Mouse (Mus musculus): ENCODE results near the gene 4930572O03Rik. TPM values are rescaled to one million over a fixed set of nuclear protein-coding genes. Genes with fewer than 3 reads are reported as not detected.
A peak's percentile ranks its signal among the peaks of the same experiment; 100 is the strongest.
"Not testable (repeated sequence)": the region's sequence is repeated elsewhere in the genome, so short reads cannot be mapped to it uniquely, and the experiment has no call there.

Gene 4930572O03Rik
- not detected in 2 replicates for polyA plus RNA-seq (2015; fragmentation: Nextera tagmentation; extraction: Ambion mirVana)

DNA sequence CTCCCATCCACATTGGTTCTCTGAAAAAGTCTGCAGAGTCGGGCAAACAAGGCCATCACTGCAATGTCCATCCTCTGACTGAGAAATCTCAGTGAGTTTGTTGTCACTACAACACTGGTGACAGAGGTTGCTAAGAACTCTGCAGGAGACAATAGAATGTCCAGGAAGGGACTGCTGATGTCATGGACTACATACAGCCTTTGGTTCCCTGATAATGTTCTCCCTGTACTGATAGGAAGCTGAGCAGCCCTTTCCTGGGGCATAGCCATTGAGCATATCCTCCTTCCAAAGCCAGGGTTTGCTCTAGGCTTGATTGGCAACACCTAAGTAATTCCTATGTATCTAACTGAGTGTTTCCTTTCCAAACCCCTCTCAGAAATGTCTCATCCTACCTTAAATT, at the start of gene 4930572O03Rik:
Gene 4930572O03Rik (minus strand): TSS at position 101 of the 400 bp plus-strand sequence.
- H3K36me3 ChIP-seq; ATAC-seq (ENCODE audit: extremely low read depth, insufficient number of reproducible peaks, low FRiP score, low TSS enrichment); H3K27me3 ChIP-seq (replicated peaks); H3K27ac ChIP-seq (replicated peaks); H3K4me3 ChIP-seq; H3K9ac ChIP-seq; H3K4me2 ChIP-seq; H3K9me3 ChIP-seq; H3K4me1 ChIP-seq: not testable (repeated sequence)
- WGBS = 46% methylated on average over 1 of the region's 1 CpGs

DNA sequence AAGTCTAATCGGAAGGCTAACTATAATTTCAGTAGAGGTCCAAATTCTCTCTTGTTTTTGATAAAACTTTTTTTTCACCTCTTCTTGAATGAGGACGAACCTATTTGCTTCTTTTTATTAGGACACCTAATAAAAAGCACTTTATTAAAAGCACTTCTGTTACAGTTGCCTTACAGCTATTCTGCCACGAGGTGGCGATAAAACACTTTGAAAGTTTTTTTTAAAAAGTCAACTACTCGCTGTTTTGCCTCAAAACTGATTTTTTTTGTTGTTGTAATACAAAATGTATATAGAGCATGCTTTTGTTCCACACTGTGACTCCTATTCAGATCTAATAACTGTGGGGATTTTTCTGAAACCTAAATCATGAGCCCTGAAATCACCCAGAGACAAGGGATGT, 46.0 kb upstream of the 4930572O03Rik start:
- H3K4me1 ChIP-seq; H3K4me3 ChIP-seq; H3K9ac ChIP-seq; H3K27ac ChIP-seq (replicated peaks); H3K36me3 ChIP-seq; H3K9me3 ChIP-seq; ATAC-seq (ENCODE audit: extremely low read depth, insufficient number of reproducible peaks, low FRiP score, low TSS enrichment); H3K4me2 ChIP-seq; H3K27me3 ChIP-seq (replicated peaks): not testable (repeated sequence)
- WGBS = 20% methylated on average over 5 of the region's 5 CpGs

GRCm38 (mm10) chr5:15697719-15698118, 40.9 kb upstream of the 4930572O03Rik start:
- not testable (repeated sequence) for H3K36me3 ChIP-seq; H3K4me2 ChIP-seq; H3K27me3 ChIP-seq (replicated peaks); H3K27ac ChIP-seq (replicated peaks); ATAC-seq (ENCODE audit: extremely low read depth, insufficient number of reproducible peaks, low FRiP score, low TSS enrichment); H3K4me1 ChIP-seq; H3K9ac ChIP-seq; H3K4me3 ChIP-seq
- 27% methylated on average over 2 of the region's 2 CpGs for WGBS
- H3K9me3 ChIP-seq = peaks cover 12% of the 10 kb centered on the region

- H3K9me3 ChIP-seq = peaks cover 28% of the 10 kb centered on the region
- H3K27ac ChIP-seq (replicated peaks); H3K36me3 ChIP-seq; H3K27me3 ChIP-seq (replicated peaks); H3K4me2 ChIP-seq; H3K4me1 ChIP-seq; ATAC-seq (ENCODE audit: extremely low read depth, insufficient number of reproducible peaks, low FRiP score, low TSS enrichment); H3K4me3 ChIP-seq; H3K9ac ChIP-seq: not testable (repeated sequence)
- 80% methylated on average over 4 of the region's 4 CpGs for WGBS
Observed at GRCm38 (mm10) chr5:15691849-15692248, 35.0 kb upstream of the 4930572O03Rik start.

- H3K4me3 ChIP-seq; H3K27ac ChIP-seq (replicated peaks); H3K4me1 ChIP-seq; H3K4me2 ChIP-seq; ATAC-seq (ENCODE audit: extremely low read depth, insufficient number of reproducible peaks, low FRiP score, low TSS enrichment); H3K9ac ChIP-seq; H3K27me3 ChIP-seq (replicated peaks); H3K36me3 ChIP-seq: not testable (repeated sequence)
- 52% methylated on average over 4 of the region's 4 CpGs for WGBS
- peaks cover 28% of the 10 kb centered on the region for H3K9me3 ChIP-seq
Observed at GRCm38 (mm10) chr5:15690822-15691221, 34.0 kb upstream of the 4930572O03Rik start.

GRCm38 (mm10) chr5:15689659-15690213, 32.9 kb upstream of the 4930572O03Rik start:
- H3K27me3 ChIP-seq (replicated peaks); H3K4me3 ChIP-seq; H3K4me2 ChIP-seq; H3K27ac ChIP-seq (replicated peaks); H3K4me1 ChIP-seq; H3K36me3 ChIP-seq; H3K9ac ChIP-seq: not testable (repeated sequence)
- WGBS = 60% methylated on average over 6 of the region's 6 CpGs
- peaks cover 32% of the 10 kb centered on the region for H3K9me3 ChIP-seq
- peak; percentile 78 for ATAC-seq (ENCODE audit: extremely low read depth, insufficient number of reproducible peaks, low FRiP score, low TSS enrichment)

DNA sequence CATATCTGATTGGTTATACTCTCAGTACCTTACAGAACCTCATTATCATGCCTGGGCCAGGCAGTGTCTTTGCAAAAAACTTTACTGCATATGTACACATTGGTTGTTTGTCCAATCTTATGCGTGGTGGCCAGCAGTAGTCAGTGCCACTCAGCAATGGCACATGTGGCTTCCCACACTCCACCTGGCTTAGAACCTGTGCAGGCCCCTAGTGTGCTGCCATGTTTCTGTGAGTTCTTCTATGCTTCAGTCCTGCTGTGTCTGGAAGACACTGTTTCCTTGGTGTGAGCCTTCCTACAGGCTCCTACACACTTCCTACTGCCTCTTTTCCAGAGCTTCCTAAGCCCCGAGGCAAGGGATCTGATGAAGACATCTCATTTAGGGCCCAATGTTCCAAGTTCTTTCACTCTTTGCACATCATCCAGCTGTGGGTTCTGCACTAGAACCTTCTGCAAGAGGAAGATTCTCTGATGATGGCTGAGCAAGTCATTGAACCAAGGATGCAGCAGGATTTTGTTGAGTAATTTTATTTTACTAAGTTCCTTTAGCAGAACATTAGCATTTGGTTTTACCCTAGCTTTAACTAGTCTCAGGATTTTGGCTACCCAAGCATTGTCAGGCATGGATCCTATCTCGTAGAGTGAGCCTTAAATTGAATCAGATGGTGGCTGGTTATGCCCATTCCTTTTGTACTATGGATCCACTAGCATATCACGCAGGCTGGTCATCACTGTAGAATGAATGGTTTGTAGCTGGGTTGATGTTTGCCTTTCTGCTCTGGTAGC, 32.2 kb upstream of the 4930572O03Rik start:
- not testable (repeated sequence) for H3K4me2 ChIP-seq; H3K36me3 ChIP-seq; H3K9ac ChIP-seq; H3K4me1 ChIP-seq; H3K27ac ChIP-seq (replicated peaks); H3K4me3 ChIP-seq; H3K27me3 ChIP-seq (replicated peaks)
- peaks cover 33% of the 10 kb centered on the region for H3K9me3 ChIP-seq
- 57% methylated on average over 4 of the region's 4 CpGs for WGBS
- ATAC-seq (ENCODE audit: extremely low read depth, insufficient number of reproducible peaks, low FRiP score, low TSS enrichment) = peak; percentile 68

GRCm38 (mm10) chr5:15681301-15682035, 24.6 kb upstream of the 4930572O03Rik start:
- 69% methylated on average over 8 of the region's 10 CpGs for WGBS
- not testable (repeated sequence) for H3K27ac ChIP-seq (replicated peaks); H3K4me3 ChIP-seq; H3K9ac ChIP-seq; H3K4me2 ChIP-seq; H3K36me3 ChIP-seq; H3K27me3 ChIP-seq (replicated peaks); H3K4me1 ChIP-seq
- peak; percentile 55 for ATAC-seq (ENCODE audit: extremely low read depth, insufficient number of reproducible peaks, low FRiP score, low TSS enrichment)
- H3K9me3 ChIP-seq = peaks cover 23% of the 10 kb centered on the region

- not testable (repeated sequence) for H3K36me3 ChIP-seq; H3K27me3 ChIP-seq (replicated peaks); H3K4me3 ChIP-seq; H3K9ac ChIP-seq; H3K4me2 ChIP-seq; H3K27ac ChIP-seq (replicated peaks); H3K4me1 ChIP-seq
- ATAC-seq (ENCODE audit: extremely low read depth, insufficient number of reproducible peaks, low FRiP score, low TSS enrichment) = peak; percentile 59; the same call in 1 of the 2 replicates
- 58% methylated on average over 13 of the region's 13 CpGs for WGBS
- H3K9me3 ChIP-seq = peaks cover 20% of the 10 kb centered on the region
Observed at GRCm38 (mm10) chr5:15679980-15680949, 23.4 kb upstream of the 4930572O03Rik start.

DNA sequence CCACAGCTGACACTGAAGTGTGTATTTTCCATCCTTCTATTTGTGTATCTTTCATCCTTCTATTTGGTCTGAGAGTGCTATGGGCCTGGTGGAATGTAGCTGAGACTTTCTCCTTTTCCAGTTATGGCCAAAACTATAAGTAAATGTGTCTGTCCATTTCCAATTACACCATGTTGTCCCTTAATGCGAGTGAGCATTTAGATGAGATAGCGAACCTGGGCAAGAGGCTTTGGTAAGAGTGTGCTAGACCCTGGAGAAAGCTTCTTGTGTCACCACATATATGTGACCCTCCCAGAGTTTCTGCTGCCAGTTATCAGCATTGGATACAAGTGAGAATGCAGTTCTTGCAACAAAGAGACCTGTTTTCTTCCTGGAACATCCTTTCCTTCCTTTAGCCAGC, 22.0 kb upstream of the 4930572O03Rik start:
- 55% methylated on average over 2 of the region's 2 CpGs for WGBS

DNA sequence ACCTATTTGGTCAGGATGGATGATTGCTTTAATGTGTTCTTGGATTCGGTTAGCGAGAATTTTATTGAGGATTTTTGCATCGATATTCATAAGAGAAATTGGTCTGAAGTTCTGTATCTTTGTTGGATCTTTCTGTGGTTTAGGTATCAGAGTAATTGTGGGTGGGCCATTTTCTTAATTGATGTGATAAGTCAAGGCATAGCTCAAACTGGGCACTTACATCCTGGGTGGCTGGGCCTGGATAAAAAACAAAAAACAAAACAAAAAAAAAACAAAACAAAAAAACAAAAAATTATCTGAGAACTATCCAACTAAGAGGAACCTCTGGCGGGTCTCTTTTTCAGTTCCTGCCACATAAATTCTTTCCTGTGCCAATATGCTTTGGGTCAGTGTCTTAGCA, 20.9 kb upstream of the 4930572O03Rik start:
- H3K9ac ChIP-seq; H3K27me3 ChIP-seq (replicated peaks); H3K4me2 ChIP-seq; H3K36me3 ChIP-seq; H3K4me3 ChIP-seq; H3K27ac ChIP-seq (replicated peaks); H3K4me1 ChIP-seq: not testable (repeated sequence)
- peaks cover 25% of the 10 kb centered on the region for H3K9me3 ChIP-seq
- 75% methylated on average over 4 of the region's 4 CpGs for WGBS
- peak; percentile 55; the same call in 1 of the 2 replicates for ATAC-seq (ENCODE audit: extremely low read depth, insufficient number of reproducible peaks, low FRiP score, low TSS enrichment)

More for the DNA sequence above, 22.0 kb upstream of the 4930572O03Rik start:
- ATAC-seq (ENCODE audit: extremely low read depth, insufficient number of reproducible peaks, low FRiP score, low TSS enrichment); H3K4me3 ChIP-seq; H3K27me3 ChIP-seq (replicated peaks); H3K36me3 ChIP-seq; H3K9ac ChIP-seq; H3K27ac ChIP-seq (replicated peaks); H3K4me2 ChIP-seq; H3K4me1 ChIP-seq: not testable (repeated sequence)
- H3K9me3 ChIP-seq = peaks cover 25% of the 10 kb centered on the region

Data from heart, embryonic 13.5 days (tissue).